Mouse (Mus musculus) neural tube, embryonic 14.5 days (tissue): ENCODE data around the gene Ctnnbip1. TPM values are rescaled to one million over a fixed set of nuclear protein-coding genes. Genes with fewer than 3 reads are reported as not detected.

Source experiments
- ATAC-seq: fragments of 200-750 bp; cut with Nextera tagmentation; 2 replicates; pipeline ENCODE4 v1.8.0; 2017; ENCODE audit warnings: low read depth, mild to moderate bottlenecking, moderate TSS enrichment, moderate library complexity
- H3K27ac ChIP-seq: fragments of 300-500 bp; sonication (generic); 2 replicates; pipeline ENCODE4 v1.5.1; 2014; ENCODE audit warnings: low read depth, mild to moderate bottlenecking, control low read depth, low read length, moderate library complexity, mixed read lengths
- H3K27me3 ChIP-seq: fragments of 300-500 bp; sonication (generic); 2 replicates; pipeline ENCODE4 v1.6.1; 2014; ENCODE audit warnings: low read length; ENCODE audit not compliant: control insufficient read depth, insufficient read depth
- H3K36me3 ChIP-seq: fragments of 300-500 bp; sonication (generic); 2 replicates; pipeline ENCODE4 v1.6.1; 2014; ENCODE audit warnings: low read length, mixed read lengths; ENCODE audit not compliant: control insufficient read depth, insufficient read depth
- H3K4me1 ChIP-seq: fragments of 300-500 bp; sonication (generic); 2 replicates; pipeline ENCODE4 v1.6.1; 2014; ENCODE audit warnings: low read length; ENCODE audit not compliant: control insufficient read depth, insufficient read depth
- H3K4me2 ChIP-seq: fragments of 300-500 bp; sonication (generic); 2 replicates; pipeline ENCODE4 v1.6.1; 2014; ENCODE audit warnings: mild to moderate bottlenecking, low read depth, low read length, control low read depth
- H3K4me3 ChIP-seq: fragments of 300-500 bp; sonication (generic); 2 replicates; pipeline ENCODE4 v1.5.1; 2014; ENCODE audit warnings: low read depth, low read length, control low read depth, mixed read lengths
- H3K9ac ChIP-seq: fragments of 300-500 bp; sonication (generic); replicated peaks from 2 replicates; pipeline ENCODE4 v1.6.1; 2014; ENCODE audit warnings: low read depth, mild to moderate bottlenecking, control low read depth, low read length, mixed read lengths
- H3K9me3 ChIP-seq: fragments of 300-500 bp; sonication (generic); 2 replicates; pipeline ENCODE4 v1.6.1; 2016; ENCODE audit warnings: low read length; ENCODE audit not compliant: control insufficient read depth
- WGBS: fragments of 180-500 bp; shearing (Covaris S2); extraction: QIAGEN DNeasy Blood & Tissue Kit; methylation state at CpG from one replicate; pipeline ENCODE4 v1.1.7; 2014; 5-methylcytosine and 5-hydroxymethylcytosine counted together
- polyA plus RNA-seq: library from polyadenylated mRNA; unstranded; fragments of >200 nt; fragmentation: Nextera tagmentation; extraction: Ambion mirVana; gene quantifications from 2 replicates; pipeline ENCODE4 v1.2.1, GENCODE M21; 2014

Gene Ctnnbip1
- polyA plus RNA-seq, 1 experiment from 2014 or later: 98.0 TPM

DNA sequence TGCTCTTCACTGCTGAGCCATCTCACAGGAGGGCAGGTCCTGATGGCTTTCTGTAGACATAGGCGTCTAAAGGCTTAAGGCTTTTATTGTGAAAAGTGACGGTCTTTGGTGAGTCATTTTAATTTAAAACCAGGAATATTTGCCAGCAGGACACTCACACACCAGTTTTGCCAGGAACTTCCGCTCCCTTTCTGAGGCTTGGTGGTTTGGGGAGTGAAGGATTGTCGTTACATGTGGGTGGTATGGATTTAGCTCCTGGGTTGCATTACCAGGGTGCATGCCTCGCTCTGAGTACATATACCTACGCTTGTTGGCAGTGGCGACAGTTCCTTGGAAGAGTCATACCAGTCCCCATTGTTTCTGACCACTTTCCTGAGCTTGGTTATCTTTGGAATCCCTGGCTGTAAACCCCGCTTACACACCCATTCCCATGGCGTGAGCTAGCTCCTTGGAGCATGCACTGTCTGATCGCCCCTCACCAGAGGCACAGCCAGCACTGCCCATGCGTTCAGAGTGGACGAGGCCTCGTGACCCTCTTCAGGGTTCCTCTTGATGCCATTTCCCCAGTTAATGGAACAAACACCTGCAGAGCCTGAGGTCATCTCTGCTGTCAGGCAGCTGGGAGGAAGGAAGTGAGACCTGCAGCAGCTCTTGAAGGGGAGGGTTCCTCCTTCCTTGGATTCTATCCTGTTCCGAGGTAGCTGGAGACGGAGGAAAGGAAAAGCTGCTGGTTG, 9.8 kb downstream of the Ctnnbip1 start:
- no peak overlapping the region for H3K27ac ChIP-seq
- ATAC-seq: no peak
- H3K9ac ChIP-seq: no peak overlapping the region
- H3K4me2 ChIP-seq: no peak overlapping the region
- H3K9me3 ChIP-seq: no peaks in the 10 kb centered on the region
- H3K4me3 ChIP-seq: no peak overlapping the region
- 79% methylated on average over 15 of the region's 15 CpGs for WGBS
- no peaks in the 10 kb centered on the region for H3K27me3 ChIP-seq
- H3K4me1 ChIP-seq: peaks cover 7% of the 10 kb centered on the region; the same call in 1 of the 2 replicates
- H3K36me3 ChIP-seq: no peaks in the 10 kb centered on the region

GRCm38 (mm10) chr4:149529691-149530090, 11.7 kb downstream of the Ctnnbip1 start:
- Histone ChIP-seq H3K36me3 (no peaks in the 10 kb centered on the region), H3K4me2 (no peak overlapping the region), H3K4me3 (no peak overlapping the region), H3K27ac (no peak overlapping the region), H3K27me3 (no peaks in the 10 kb centered on the region), H3K4me1 (peaks cover 7% of the 10 kb centered on the region; the same call in 1 of the 2 replicates), H3K9me3 (no peaks in the 10 kb centered on the region), H3K9ac (no peak overlapping the region)
- ATAC-seq: no peak
- WGBS: 81% methylated on average over 6 of the region's 6 CpGs

DNA sequence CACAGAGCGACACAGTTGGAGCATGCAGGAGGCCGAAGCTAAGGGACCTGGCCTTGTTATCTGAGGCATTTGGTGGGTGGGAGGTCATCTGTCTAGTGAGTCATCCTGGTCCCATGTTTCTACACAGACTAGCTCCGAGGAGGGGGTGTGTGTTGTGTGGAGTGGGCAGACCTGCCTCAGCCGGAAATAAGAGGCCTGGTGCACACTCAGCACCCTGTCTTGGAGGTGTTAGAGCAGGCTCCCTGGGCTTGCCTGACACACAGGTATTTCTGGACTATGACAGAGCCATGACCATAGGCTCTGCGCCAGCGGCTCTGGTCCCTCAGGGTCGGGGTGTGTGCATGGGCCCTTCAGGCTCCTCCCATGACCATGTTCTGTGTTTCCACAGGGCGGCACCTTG, 21.4 kb downstream of the Ctnnbip1 start:
- no peak overlapping the region for H3K9ac ChIP-seq
- no peaks in the 10 kb centered on the region for H3K27me3 ChIP-seq
- no peaks in the 10 kb centered on the region for H3K9me3 ChIP-seq
- ATAC-seq: no peak
- WGBS: 89% methylated on average over 8 of the region's 8 CpGs
- H3K36me3 ChIP-seq: no peaks in the 10 kb centered on the region
- H3K4me3 ChIP-seq: no peak overlapping the region
- H3K4me2 ChIP-seq: no peak overlapping the region
- no peaks in the 10 kb centered on the region for H3K4me1 ChIP-seq
- H3K27ac ChIP-seq: no peak overlapping the region

- peaks cover 11% of the 10 kb centered on the region for H3K36me3 ChIP-seq
- H3K9ac ChIP-seq: no peak overlapping the region
- 75% methylated on average over 5 of the region's 5 CpGs for WGBS
- no peak for ATAC-seq
- H3K4me3 ChIP-seq: no peak overlapping the region
- no peak overlapping the region for H3K27ac ChIP-seq
- H3K27me3 ChIP-seq: no peaks in the 10 kb centered on the region
- no peaks in the 10 kb centered on the region for H3K9me3 ChIP-seq
- no peak overlapping the region for H3K4me2 ChIP-seq
- H3K4me1 ChIP-seq: no peaks in the 10 kb centered on the region
These were observed 23.9 kb downstream of the Ctnnbip1 start for GRCm38 (mm10) chr4:149541935-149542334.

DNA sequence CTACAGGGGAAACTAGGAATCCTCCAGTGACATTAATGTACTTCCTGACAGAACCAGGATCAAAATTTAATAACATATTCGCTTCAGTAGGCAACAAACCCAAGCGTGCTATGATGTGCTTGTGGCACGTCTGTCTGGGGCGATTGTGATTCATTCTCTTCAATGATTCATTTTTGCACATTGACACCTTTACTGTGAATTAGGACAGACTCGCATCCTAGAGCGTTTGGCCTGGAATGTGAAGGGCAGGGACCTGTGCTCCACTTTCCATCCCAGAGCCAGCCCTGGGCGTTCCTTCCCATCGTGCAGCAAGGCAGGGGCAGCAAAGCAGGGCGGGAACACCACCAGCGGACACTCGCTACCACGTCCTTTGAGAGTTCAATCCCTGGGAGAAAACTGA, 24.4 kb downstream of the Ctnnbip1 start:
- H3K27me3 ChIP-seq: no peaks in the 10 kb centered on the region
- H3K27ac ChIP-seq: no peak overlapping the region
- peaks cover 11% of the 10 kb centered on the region for H3K36me3 ChIP-seq
- no peak overlapping the region for H3K9ac ChIP-seq
- WGBS: 78% methylated on average over 12 of the region's 12 CpGs
- H3K4me3 ChIP-seq: no peak overlapping the region
- no peaks in the 10 kb centered on the region for H3K9me3 ChIP-seq
- no peaks in the 10 kb centered on the region for H3K4me1 ChIP-seq
- ATAC-seq: no peak
- H3K4me2 ChIP-seq: no peak overlapping the region

- Histone ChIP-seq H3K9ac (no peak overlapping the region), H3K36me3 (peaks cover 11% of the 10 kb centered on the region), H3K4me3 (no peak overlapping the region), H3K4me2 (no peak overlapping the region), H3K27ac (no peak overlapping the region), H3K9me3 (no peaks in the 10 kb centered on the region), H3K4me1 (no peaks in the 10 kb centered on the region), H3K27me3 (no peaks in the 10 kb centered on the region)
- ATAC-seq: peak; percentile 50; the same call in 1 of the 2 replicates
- WGBS: 43% methylated on average over 10 of the region's 10 CpGs
These were observed 25.0 kb downstream of the Ctnnbip1 start for GRCm38 (mm10) chr4:149542927-149543553.

GRCm38 (mm10) chr4:149544892-149545291, 26.9 kb downstream of the Ctnnbip1 start:
- Histone ChIP-seq H3K36me3 (peaks cover 11% of the 10 kb centered on the region), H3K27ac (no peak overlapping the region), H3K9me3 (no peaks in the 10 kb centered on the region), H3K4me1 (no peaks in the 10 kb centered on the region), H3K4me3 (no peak overlapping the region), H3K9ac (no peak overlapping the region), H3K4me2 (no peak overlapping the region), H3K27me3 (no peaks in the 10 kb centered on the region)
- WGBS: 91% methylated on average over 8 of the region's 8 CpGs
- no peak for ATAC-seq

- no peak overlapping the region for H3K27ac ChIP-seq
- H3K4me2 ChIP-seq: no peak overlapping the region
- peaks cover 11% of the 10 kb centered on the region for H3K36me3 ChIP-seq
- no peak for ATAC-seq
- H3K9me3 ChIP-seq: no peaks in the 10 kb centered on the region
- H3K4me1 ChIP-seq: no peaks in the 10 kb centered on the region
- H3K27me3 ChIP-seq: no peaks in the 10 kb centered on the region
- no peak overlapping the region for H3K4me3 ChIP-seq
- H3K9ac ChIP-seq: no peak overlapping the region
- 92% methylated on average over 9 of the region's 9 CpGs for WGBS
These were observed 28.9 kb downstream of the Ctnnbip1 start for GRCm38 (mm10) chr4:149546797-149547444.

DNA sequence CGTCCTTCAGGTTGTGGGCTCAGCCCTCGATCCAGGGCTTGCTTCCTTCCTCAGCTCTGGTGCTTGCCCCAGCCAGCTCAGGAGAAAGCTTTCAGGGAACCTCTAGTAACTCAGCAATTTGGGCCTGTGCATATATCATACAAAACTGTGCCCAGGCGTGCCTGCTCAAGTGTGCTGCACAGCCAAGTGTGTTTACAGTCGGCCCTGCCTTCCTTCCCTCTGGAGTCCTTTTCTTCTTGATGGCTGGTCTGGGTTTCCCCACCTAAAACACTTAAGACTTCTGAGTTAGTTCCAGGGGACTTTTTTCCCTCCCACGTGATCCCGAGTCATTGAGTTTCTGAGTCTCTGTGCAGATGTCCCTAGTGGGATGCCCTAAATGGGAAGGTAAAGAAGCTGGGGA, 29.5 kb downstream of the Ctnnbip1 start:
- H3K9me3 ChIP-seq: no peaks in the 10 kb centered on the region
- H3K4me3 ChIP-seq: no peak overlapping the region
- H3K36me3 ChIP-seq: peaks cover 11% of the 10 kb centered on the region
- H3K4me1 ChIP-seq: no peaks in the 10 kb centered on the region
- no peaks in the 10 kb centered on the region for H3K27me3 ChIP-seq
- ATAC-seq: no peak
- 85% methylated on average over 6 of the region's 6 CpGs for WGBS
- H3K27ac ChIP-seq: no peak overlapping the region
- no peak overlapping the region for H3K4me2 ChIP-seq
- H3K9ac ChIP-seq: no peak overlapping the region
